Mouse (Mus musculus) limb, embryonic 10.5 days (tissue): Measurements from ENCODE around the gene Dnajc5. TPM values are rescaled to one million over a fixed set of nuclear protein-coding genes. Genes with fewer than 3 reads are reported as not detected.
A peak's percentile ranks its signal among the peaks of the same experiment; 100 is the strongest.

Experiments used
- DNase-seq: peaks from one replicate; pipeline ENCODE4 v3.0.0-alpha.2; 2017; ENCODE audit warnings: low spot score
- H3K27ac ChIP-seq: fragments of 300-500 bp; sonication (generic); 2 replicates; pipeline ENCODE4 v1.5.1; 2016; ENCODE audit warnings: mild to moderate bottlenecking
- H3K27me3 ChIP-seq: fragments of 300-500 bp; sonication (generic); 2 replicates; pipeline ENCODE4 v1.6.1; 2016; ENCODE audit warnings: low read depth, mild to moderate bottlenecking; ENCODE audit not compliant: poor library complexity, severe bottlenecking
- H3K36me3 ChIP-seq: fragments of 300-500 bp; sonication (generic); 2 replicates; pipeline ENCODE4 v1.6.1; 2016; ENCODE audit warnings: mild to moderate bottlenecking, moderate library complexity
- H3K4me1 ChIP-seq: fragments of 300-500 bp; sonication (generic); 2 replicates; pipeline ENCODE4 v1.6.1; 2016
- H3K4me3 ChIP-seq: fragments of 300-500 bp; sonication (generic); 2 replicates; pipeline ENCODE4 v1.5.1; 2016; ENCODE audit warnings: mild to moderate bottlenecking, moderate library complexity
- H3K9me3 ChIP-seq: fragments of 300-500 bp; sonication (generic); replicated peaks from 2 replicates; pipeline ENCODE4 v1.6.1; 2016; ENCODE audit warnings: mild to moderate bottlenecking
- WGBS: fragments of 180-500 bp; shearing (Covaris S2); methylation state at CpG from one replicate; pipeline ENCODE4 v1.1.7; 2016; 5-methylcytosine and 5-hydroxymethylcytosine counted together
- polyA plus RNA-seq: library from polyadenylated mRNA; unstranded; fragments of >200 nt; fragmentation: Nextera tagmentation; extraction: Ambion mirVana; gene quantifications from 2 replicates; pipeline ENCODE4 v1.2.1, GENCODE M21; 2016

Dnajc5 gene
- polyA plus RNA-seq, 1 experiment from 2014 or later = 97.6 TPM

DNA sequence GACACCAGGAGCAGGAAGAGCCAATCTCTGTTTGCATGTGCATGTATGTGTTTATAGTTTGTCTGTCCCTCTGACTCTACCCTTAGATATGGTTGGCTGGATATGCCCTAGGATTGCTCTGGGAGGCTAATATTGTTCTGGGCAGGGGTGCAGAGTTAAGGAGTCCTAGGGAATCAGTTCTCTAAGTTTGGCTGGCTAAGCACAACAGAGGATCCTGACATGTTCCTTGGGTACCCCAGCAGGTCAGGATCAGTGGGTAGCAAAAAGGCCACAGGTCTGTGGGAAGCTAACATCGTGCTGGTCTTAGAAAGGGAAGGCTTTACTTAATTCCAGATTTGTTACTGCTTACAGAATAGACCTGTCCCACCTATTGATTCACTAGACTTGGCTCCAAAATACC lies 59.4 kb downstream of the Dnajc5 start:
- Histone ChIP-seq H3K4me3 (no peak overlapping the region), H3K27me3 (no peaks in the 10 kb centered on the region), H3K36me3 (peaks cover 20% of the 10 kb centered on the region), H3K27ac (no peak overlapping the region), H3K4me1 (peaks cover 22% of the 10 kb centered on the region), H3K9me3 (no peaks in the 10 kb centered on the region)
- 88% methylated on average over 1 of the region's 1 CpGs for WGBS
- no peak for DNase-seq

GRCm38 (mm10) chr2:181580131-181580772 lies 60.0 kb downstream of the Dnajc5 start:
- 76% methylated on average over 5 of the region's 5 CpGs for WGBS
- no peaks in the 10 kb centered on the region for H3K9me3 ChIP-seq
- peak; percentile 18 for DNase-seq
- peak overlapping the region; percentile 92 for H3K27ac ChIP-seq
- H3K27me3 ChIP-seq = no peaks in the 10 kb centered on the region
- peaks cover 23% of the 10 kb centered on the region for H3K36me3 ChIP-seq
- H3K4me1 ChIP-seq = peaks cover 22% of the 10 kb centered on the region
- peak overlapping the region; percentile 85 for H3K4me3 ChIP-seq

- Histone ChIP-seq H3K9me3 (no peaks in the 10 kb centered on the region), H3K27me3 (no peaks in the 10 kb centered on the region), H3K27ac (peak overlapping the region; percentile 92), H3K4me1 (peaks cover 22% of the 10 kb centered on the region), H3K4me3 (peak overlapping the region; percentile 85), H3K36me3 (peaks cover 30% of the 10 kb centered on the region)
- under 1% methylated on average over 11 of the region's 11 CpGs for WGBS
- DNase-seq = peak; percentile 91
Observed at GRCm38 (mm10) chr2:181581016-181581401, 60.7 kb downstream of the Dnajc5 start.

DNA sequence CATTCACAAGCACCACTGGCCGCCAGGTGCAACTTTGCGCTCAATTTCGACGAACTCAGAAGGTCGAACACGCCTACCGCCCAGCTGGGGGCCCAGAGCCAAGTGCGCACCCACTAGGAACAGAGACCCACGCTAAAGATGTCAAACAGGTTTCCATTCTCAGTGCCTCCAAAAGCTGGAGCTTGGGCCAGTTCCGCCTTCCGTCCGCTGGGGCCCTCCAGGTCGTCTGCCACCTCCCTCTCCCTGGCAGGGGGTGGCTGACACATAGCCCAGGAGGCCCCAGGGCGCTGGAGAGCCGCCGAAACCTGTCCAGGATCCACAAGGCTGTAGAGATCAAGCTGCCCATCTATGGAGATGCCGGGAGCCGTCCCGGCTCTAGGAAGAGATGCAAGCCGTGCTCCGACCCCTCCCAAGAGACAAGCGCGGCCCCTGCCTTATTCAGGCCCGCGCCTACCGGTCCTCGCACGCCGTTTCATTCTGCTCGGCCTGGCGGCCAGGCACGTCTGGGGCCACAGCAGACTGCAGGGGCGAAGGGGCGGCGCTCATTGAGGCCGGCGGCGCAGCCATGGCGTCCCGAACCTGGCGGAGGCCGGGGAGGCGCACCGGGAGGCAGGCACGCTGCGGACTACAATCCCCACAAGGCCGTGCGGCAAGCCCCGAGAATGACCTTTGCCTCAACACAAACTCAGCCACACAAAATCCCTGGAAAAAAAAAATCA lies 61.3 kb downstream of the Dnajc5 start:
- Histone ChIP-seq H3K9me3 (no peaks in the 10 kb centered on the region), H3K27ac (peak overlapping the region; percentile 92), H3K36me3 (peaks cover 36% of the 10 kb centered on the region), H3K27me3 (no peaks in the 10 kb centered on the region), H3K4me3 (peak overlapping the region; percentile 85), H3K4me1 (peaks cover 22% of the 10 kb centered on the region)
- DNase-seq = peak; percentile 85
- WGBS = under 1% methylated on average over 49 of the region's 49 CpGs

GRCm38 (mm10) chr2:181582358-181582757 lies 62.1 kb downstream of the Dnajc5 start:
- 88% methylated on average over 2 of the region's 2 CpGs for WGBS
- DNase-seq = no peak
- peak overlapping the region; percentile 85; the same call in 1 of the 2 replicates for H3K4me3 ChIP-seq
- H3K27me3 ChIP-seq = no peaks in the 10 kb centered on the region
- peaks cover 44% of the 10 kb centered on the region for H3K36me3 ChIP-seq
- no peak overlapping the region for H3K27ac ChIP-seq
- H3K9me3 ChIP-seq = no peaks in the 10 kb centered on the region
- H3K4me1 ChIP-seq = peaks cover 22% of the 10 kb centered on the region

DNA sequence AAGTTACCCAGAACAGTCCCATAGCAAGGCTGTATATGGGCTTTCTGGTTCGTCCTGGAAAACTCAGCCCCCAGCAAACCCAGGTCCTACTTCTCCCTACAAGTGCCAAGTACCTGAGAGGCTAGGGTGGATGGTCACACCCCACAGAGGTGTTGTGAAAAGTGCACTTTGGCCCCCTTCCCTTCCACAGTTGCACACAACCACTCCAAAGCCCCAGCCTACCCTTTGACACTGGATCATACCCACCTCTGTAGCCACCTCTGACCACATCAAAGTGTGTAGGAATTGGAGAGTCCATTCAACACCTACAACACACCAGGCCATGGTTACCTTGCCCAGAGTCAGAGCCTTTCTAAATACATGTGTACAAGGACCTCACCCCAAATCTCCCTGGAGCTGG lies 62.7 kb downstream of the Dnajc5 start:
- H3K27ac ChIP-seq = no peak overlapping the region
- no peak for DNase-seq
- peaks cover 22% of the 10 kb centered on the region for H3K4me1 ChIP-seq
- no peaks in the 10 kb centered on the region for H3K9me3 ChIP-seq
- no peak overlapping the region for H3K4me3 ChIP-seq
- peaks cover 50% of the 10 kb centered on the region for H3K36me3 ChIP-seq
- 93% methylated on average over 1 of the region's 1 CpGs for WGBS
- H3K27me3 ChIP-seq = no peaks in the 10 kb centered on the region

- H3K27me3 ChIP-seq = no peaks in the 10 kb centered on the region
- no peaks in the 10 kb centered on the region for H3K9me3 ChIP-seq
- H3K4me3 ChIP-seq = no peak overlapping the region
- WGBS = 85% methylated on average over 3 of the region's 3 CpGs
- DNase-seq = peak; percentile 19
- no peak overlapping the region for H3K27ac ChIP-seq
- peaks cover 57% of the 10 kb centered on the region for H3K36me3 ChIP-seq
- H3K4me1 ChIP-seq = peaks cover 22% of the 10 kb centered on the region
Observed at GRCm38 (mm10) chr2:181583460-181584257, 63.4 kb downstream of the Dnajc5 start.

- no peaks in the 10 kb centered on the region for H3K27me3 ChIP-seq
- no peaks in the 10 kb centered on the region for H3K9me3 ChIP-seq
- H3K36me3 ChIP-seq = peaks cover 65% of the 10 kb centered on the region
- no peak within 1 kb of the TSS for H3K27ac ChIP-seq
- DNase-seq = peak; percentile 24
- H3K4me3 ChIP-seq = no peak within 1 kb of the TSS
- H3K4me1 ChIP-seq = peaks cover 18% of the 10 kb centered on the region
- WGBS = 95% methylated on average over 4 of the region's 4 CpGs
Observed at GRCm38 (mm10) chr2:181584411-181584942, 64.2 kb downstream of the Dnajc5 start, which contains the start of gene Uckl1. Uckl1 (minus strand) TSS chr2:181584892.

DNA sequence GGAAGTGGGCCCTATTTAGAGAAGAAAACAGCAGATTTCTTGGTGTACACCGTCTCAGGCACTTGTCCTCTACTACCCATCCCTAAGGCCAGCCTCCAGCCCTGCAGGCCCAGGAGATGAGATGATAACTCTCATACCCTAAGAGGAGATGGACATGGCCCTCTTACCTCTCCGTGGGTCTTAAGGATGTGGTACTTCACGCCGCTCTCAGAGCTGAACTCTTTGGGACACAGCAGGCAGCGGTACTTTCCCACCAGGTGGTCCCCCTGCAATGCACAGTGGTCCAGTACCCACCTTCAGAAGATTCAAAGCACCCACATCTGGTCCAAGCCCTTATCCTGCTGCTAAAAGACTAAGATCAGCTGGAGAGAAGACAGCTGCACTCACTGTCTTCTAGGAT lies 65.2 kb downstream of the Dnajc5 start:
- 94% methylated on average over 5 of the region's 5 CpGs for WGBS
- Histone ChIP-seq H3K27me3 (no peaks in the 10 kb centered on the region), H3K4me3 (no peak overlapping the region), H3K36me3 (peaks cover 75% of the 10 kb centered on the region), H3K4me1 (peaks cover 12% of the 10 kb centered on the region), H3K9me3 (no peaks in the 10 kb centered on the region), H3K27ac (no peak overlapping the region)
- DNase-seq = no peak

GRCm38 (mm10) chr2:181586124-181586523 lies 65.8 kb downstream of the Dnajc5 start:
- peak; percentile 22 for DNase-seq
- WGBS = 94% methylated on average over 3 of the region's 3 CpGs

DNA sequence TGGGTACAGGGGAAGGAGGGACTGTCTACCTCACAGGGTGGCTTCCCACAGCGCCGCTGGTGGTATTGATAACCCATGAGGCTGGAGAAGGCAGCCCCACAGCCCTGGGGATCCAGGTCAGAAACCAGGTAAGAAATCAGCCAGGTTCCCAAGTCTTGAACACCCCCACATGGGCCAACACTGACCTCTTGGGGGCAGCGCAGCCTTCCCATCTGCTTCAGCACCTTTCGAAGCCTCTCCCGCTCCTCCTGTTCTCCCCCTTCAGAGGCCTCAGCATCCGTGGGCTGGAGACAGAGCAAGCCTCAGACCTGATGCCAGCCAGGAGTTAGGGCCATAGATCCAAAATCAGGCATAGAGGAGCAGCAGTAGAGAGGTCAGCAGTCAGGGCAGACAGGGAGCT lies 67.5 kb downstream of the Dnajc5 start:
- Histone ChIP-seq H3K4me1 (peaks cover 18% of the 10 kb centered on the region), H3K27ac (no peak overlapping the region), H3K27me3 (no peaks in the 10 kb centered on the region), H3K36me3 (peaks cover 79% of the 10 kb centered on the region), H3K4me3 (no peak overlapping the region), H3K9me3 (no peaks in the 10 kb centered on the region)
- WGBS = 83% methylated on average over 6 of the region's 6 CpGs
- peak; percentile 30 for DNase-seq

More at GRCm38 (mm10) chr2:181586124-181586523, 65.8 kb downstream of the Dnajc5 start:
- Histone ChIP-seq H3K36me3 (peaks cover 79% of the 10 kb centered on the region), H3K9me3 (no peaks in the 10 kb centered on the region), H3K4me3 (no peak overlapping the region), H3K27me3 (no peaks in the 10 kb centered on the region), H3K4me1 (peaks cover 11% of the 10 kb centered on the region), H3K27ac (no peak overlapping the region)

- H3K9me3 ChIP-seq = no peaks in the 10 kb centered on the region
- H3K27me3 ChIP-seq = no peaks in the 10 kb centered on the region
- no peak overlapping the region for H3K4me3 ChIP-seq
- no peak overlapping the region for H3K27ac ChIP-seq
- no peak for DNase-seq
- peaks cover 75% of the 10 kb centered on the region for H3K36me3 ChIP-seq
- peaks cover 23% of the 10 kb centered on the region for H3K4me1 ChIP-seq
- WGBS = 90% methylated on average over 11 of the region's 11 CpGs
Observed at GRCm38 (mm10) chr2:181588229-181588780, 68.0 kb downstream of the Dnajc5 start.
